Mouse (Mus musculus): Measurements from ENCODE around the gene Swap70. TPM values are rescaled to one million over a fixed set of nuclear protein-coding genes. Genes with fewer than 3 reads are reported as not detected.
A peak's percentile ranks its signal among the peaks of the same experiment; 100 is the strongest.

Gene Swap70
- polyA plus RNA-seq, 1 experiment from 2014 or later: 17.4 TPM

DNA sequence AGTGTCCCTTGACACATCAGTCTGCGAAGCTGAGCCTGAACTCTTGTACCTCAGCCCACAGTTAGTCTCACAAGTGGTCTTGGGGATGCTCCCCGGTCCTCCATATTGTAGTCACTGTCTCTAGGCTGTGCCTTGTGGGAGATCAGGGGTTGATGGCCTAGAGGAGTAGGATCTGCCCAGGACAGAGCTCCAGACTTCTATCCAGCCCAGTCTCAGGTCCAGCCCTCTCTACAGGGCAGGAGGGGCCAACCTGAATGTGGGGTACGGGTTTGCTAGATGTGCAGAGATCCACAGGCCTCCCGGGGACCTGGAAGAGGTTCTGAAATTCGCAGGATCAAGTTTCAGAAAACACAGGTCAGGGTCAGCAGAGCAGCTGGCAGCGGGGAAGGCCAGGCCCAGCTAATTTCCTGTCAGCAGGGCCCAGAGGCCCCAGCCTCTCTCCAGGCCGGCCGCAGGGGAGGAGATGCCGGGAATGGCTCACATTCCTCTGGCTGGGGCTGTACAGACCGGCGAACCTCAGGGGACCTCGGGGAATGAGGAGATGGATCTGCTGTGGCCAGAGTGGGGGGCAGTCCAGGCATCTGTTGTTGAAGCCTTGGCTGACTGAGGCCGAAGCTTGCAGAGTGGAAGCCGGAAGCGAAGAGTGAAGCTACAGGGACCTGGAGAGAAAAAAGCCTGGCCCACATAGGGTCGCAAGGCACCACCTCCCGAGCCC is 75.5 kb downstream of the Swap70 start:
- H3K27me3 ChIP-seq (replicated peaks): no peaks in the 10 kb centered on the region
- H3K27ac ChIP-seq: peak overlapping the region; percentile 11
- no peaks in the 10 kb centered on the region for H3K9me3 ChIP-seq (replicated peaks)
- no peak overlapping the region for H3K4me2 ChIP-seq
- H3K9ac ChIP-seq: no peak overlapping the region
- no peaks in the 10 kb centered on the region for H3K36me3 ChIP-seq
- H3K4me3 ChIP-seq: no peak overlapping the region
- no peaks in the 10 kb centered on the region for H3K4me1 ChIP-seq
- WGBS (ENCODE audit: insufficient replicate concordance): 38% methylated on average over 17 of the region's 17 CpGs
- ATAC-seq: peak; percentile 46; the same call in 1 of the 2 replicates

DNA sequence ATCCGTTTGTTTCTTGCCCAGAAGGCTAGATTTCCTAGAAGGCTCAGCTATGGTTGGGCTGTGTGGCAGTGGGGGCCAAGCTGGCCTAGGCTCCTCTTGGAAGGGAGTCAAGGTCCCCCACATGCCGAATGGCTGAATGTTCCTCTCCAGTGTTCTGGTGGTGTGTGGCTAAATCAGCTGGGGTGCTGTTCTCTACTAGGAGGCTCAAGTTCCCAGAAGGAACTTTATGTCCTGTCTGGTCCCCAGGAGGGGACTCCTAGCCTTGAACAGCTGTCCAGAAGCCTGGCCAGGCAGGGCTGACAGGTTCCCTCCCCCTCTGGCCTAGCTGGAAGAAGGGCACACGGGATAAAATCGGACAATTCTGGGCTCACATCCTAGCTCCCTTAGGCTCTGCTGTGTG is 76.1 kb downstream of the Swap70 start:
- Histone ChIP-seq H3K9me3 (replicated peaks) (no peaks in the 10 kb centered on the region), H3K4me3 (no peak overlapping the region), H3K4me2 (no peak overlapping the region), H3K27ac (peak overlapping the region; percentile 11), H3K36me3 (no peaks in the 10 kb centered on the region), H3K4me1 (no peaks in the 10 kb centered on the region), H3K27me3 (replicated peaks) (no peaks in the 10 kb centered on the region), H3K9ac (no peak overlapping the region)
- WGBS (ENCODE audit: insufficient replicate concordance): 43% methylated on average over 4 of the region's 4 CpGs
- ATAC-seq: no peak

DNA sequence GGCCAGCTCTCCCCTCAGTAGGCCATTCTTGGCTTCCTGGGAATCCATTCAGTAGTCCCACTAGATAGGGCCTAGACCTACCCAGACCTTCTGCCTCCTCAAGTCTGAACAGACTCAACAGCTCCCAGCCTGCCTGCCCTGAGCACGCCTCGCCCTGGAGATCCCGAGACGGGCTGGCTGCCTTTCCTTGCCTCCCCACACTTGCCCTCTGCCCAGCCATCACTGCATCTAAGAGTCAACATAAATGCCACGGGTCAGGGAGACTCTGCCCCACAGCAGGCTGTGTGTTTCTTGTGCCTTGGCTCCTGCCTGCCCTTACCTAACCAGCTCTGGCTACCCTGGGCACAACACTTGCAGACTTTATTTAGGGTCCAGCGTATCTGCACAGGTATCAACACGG is 76.6 kb downstream of the Swap70 start:
- no peak for ATAC-seq
- Histone ChIP-seq H3K4me3 (no peak overlapping the region), H3K27ac (peak overlapping the region; percentile 11; the same call in 1 of the 2 replicates), H3K27me3 (replicated peaks) (no peaks in the 10 kb centered on the region), H3K4me1 (no peaks in the 10 kb centered on the region), H3K9ac (no peak overlapping the region), H3K36me3 (no peaks in the 10 kb centered on the region), H3K9me3 (replicated peaks) (no peaks in the 10 kb centered on the region), H3K4me2 (no peak overlapping the region)
- WGBS (ENCODE audit: insufficient replicate concordance): 77% methylated on average over 7 of the region's 7 CpGs

DNA sequence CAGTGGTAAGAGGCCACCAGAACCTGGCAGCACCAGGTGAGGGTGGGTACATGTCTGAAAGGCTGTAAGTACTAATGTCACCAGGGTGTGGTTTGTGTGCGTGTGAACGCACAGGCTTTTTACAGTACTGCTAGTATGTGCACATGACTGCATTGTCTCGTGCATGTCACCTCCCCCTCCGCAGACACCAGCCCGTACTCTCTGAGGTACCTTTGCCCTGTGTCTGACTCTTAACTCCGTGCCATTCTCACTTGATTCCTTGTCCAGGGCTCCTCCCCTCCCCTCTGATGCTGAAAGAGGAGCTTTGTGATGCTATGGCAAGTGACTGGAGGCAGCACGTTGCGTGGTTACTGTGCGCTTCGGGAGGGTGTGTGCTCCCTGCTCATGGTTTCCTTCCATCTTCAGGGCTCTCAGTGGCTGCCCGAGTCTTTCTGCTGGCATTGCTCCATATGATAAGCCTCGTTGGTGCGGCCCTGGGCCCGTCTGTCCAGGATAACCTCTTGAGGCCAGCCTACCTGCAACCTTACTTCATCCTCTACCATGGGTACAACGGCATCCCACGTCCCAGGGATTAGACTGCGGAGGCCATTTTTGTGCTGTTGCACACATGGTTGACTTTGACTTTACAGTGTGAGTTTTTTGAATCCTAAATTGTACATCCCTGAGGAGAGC is 77.4 kb downstream of the Swap70 start:
- no peak overlapping the region for H3K4me3 ChIP-seq
- H3K4me1 ChIP-seq: no peaks in the 10 kb centered on the region
- H3K36me3 ChIP-seq: no peaks in the 10 kb centered on the region
- H3K27me3 ChIP-seq (replicated peaks): no peaks in the 10 kb centered on the region
- no peak overlapping the region for H3K4me2 ChIP-seq
- ATAC-seq: no peak
- H3K9ac ChIP-seq: no peak overlapping the region
- no peak overlapping the region for H3K27ac ChIP-seq
- WGBS (ENCODE audit: insufficient replicate concordance): 70% methylated on average over 17 of the region's 17 CpGs
- H3K9me3 ChIP-seq (replicated peaks): no peaks in the 10 kb centered on the region

- no peak overlapping the region for H3K9ac ChIP-seq
- no peak overlapping the region for H3K4me2 ChIP-seq
- H3K4me1 ChIP-seq: no peaks in the 10 kb centered on the region
- ATAC-seq: no peak
- H3K9me3 ChIP-seq (replicated peaks): no peaks in the 10 kb centered on the region
- H3K4me3 ChIP-seq: no peak overlapping the region
- no peaks in the 10 kb centered on the region for H3K27me3 ChIP-seq (replicated peaks)
- H3K27ac ChIP-seq: no peak overlapping the region
- H3K36me3 ChIP-seq: no peaks in the 10 kb centered on the region
- WGBS (ENCODE audit: insufficient replicate concordance): 58% methylated on average over 6 of the region's 6 CpGs
Observed at GRCm38 (mm10) chr7:110302886-110303285, 81.4 kb downstream of the Swap70 start.

- no peaks in the 10 kb centered on the region for H3K4me1 ChIP-seq
- peaks cover 3% of the 10 kb centered on the region; the same call in 1 of the 2 replicates for H3K36me3 ChIP-seq
- no peaks in the 10 kb centered on the region for H3K27me3 ChIP-seq (replicated peaks)
- H3K9ac ChIP-seq: no peak overlapping the region
- 75% methylated on average over 4 of the region's 4 CpGs for WGBS (ENCODE audit: insufficient replicate concordance)
- H3K9me3 ChIP-seq (replicated peaks): no peaks in the 10 kb centered on the region
- no peak overlapping the region for H3K27ac ChIP-seq
- ATAC-seq: no peak
- H3K4me3 ChIP-seq: no peak overlapping the region
- H3K4me2 ChIP-seq: no peak overlapping the region
Observed at GRCm38 (mm10) chr7:110305486-110305885, 84.0 kb downstream of the Swap70 start.

DNA sequence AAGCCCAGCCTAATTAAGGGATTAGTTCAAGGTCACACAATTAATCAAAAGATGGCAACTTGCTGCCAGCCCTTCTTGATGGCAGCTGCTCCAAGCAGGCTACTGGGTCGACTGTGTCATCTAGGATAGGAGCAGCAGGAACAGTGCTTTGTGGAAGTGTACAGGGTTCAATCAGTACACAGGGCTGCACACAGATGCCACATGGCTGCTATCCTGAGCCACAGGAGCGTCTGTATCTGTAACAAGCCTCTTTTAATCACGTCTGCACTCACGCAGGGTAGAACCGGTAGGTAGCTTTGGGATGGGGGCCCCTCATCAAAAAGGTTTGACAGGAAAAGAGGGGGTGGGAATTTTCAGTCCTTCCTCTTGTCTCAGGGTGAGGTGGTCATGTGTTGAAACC is 84.8 kb downstream of the Swap70 start:
- Histone ChIP-seq H3K4me3 (no peak overlapping the region), H3K9ac (no peak overlapping the region), H3K4me1 (no peaks in the 10 kb centered on the region), H3K4me2 (no peak overlapping the region), H3K27ac (no peak overlapping the region), H3K27me3 (replicated peaks) (no peaks in the 10 kb centered on the region), H3K9me3 (replicated peaks) (no peaks in the 10 kb centered on the region), H3K36me3 (peaks cover 3% of the 10 kb centered on the region; the same call in 1 of the 2 replicates)
- WGBS (ENCODE audit: insufficient replicate concordance): 35% methylated on average over 5 of the region's 5 CpGs
- ATAC-seq: no peak

- Histone ChIP-seq H3K27ac (no peak overlapping the region), H3K9ac (no peak overlapping the region), H3K4me3 (no peak overlapping the region), H3K36me3 (peaks cover 3% of the 10 kb centered on the region; the same call in 1 of the 2 replicates), H3K27me3 (replicated peaks) (no peaks in the 10 kb centered on the region), H3K4me1 (no peaks in the 10 kb centered on the region), H3K4me2 (no peak overlapping the region), H3K9me3 (replicated peaks) (no peaks in the 10 kb centered on the region)
- WGBS (ENCODE audit: insufficient replicate concordance): 72% methylated on average over 11 of the region's 11 CpGs
- no peak for ATAC-seq
Observed at GRCm38 (mm10) chr7:110307741-110308140, 86.2 kb downstream of the Swap70 start.

- Histone ChIP-seq H3K4me3 (no peak overlapping the region), H3K27me3 (replicated peaks) (no peaks in the 10 kb centered on the region), H3K9me3 (replicated peaks) (no peaks in the 10 kb centered on the region), H3K27ac (no peak overlapping the region), H3K4me2 (no peak overlapping the region), H3K4me1 (no peaks in the 10 kb centered on the region), H3K9ac (no peak overlapping the region), H3K36me3 (peaks cover 3% of the 10 kb centered on the region; the same call in 1 of the 2 replicates)
- ATAC-seq: no peak
- 78% methylated on average over 8 of the region's 8 CpGs for WGBS (ENCODE audit: insufficient replicate concordance)
Observed at GRCm38 (mm10) chr7:110309246-110309645, 87.7 kb downstream of the Swap70 start.

- peak; percentile 30; the same call in 1 of the 2 replicates for ATAC-seq
Observed at GRCm38 (mm10) chr7:110313392-110314055, 92.0 kb downstream of the Swap70 start.

DNA sequence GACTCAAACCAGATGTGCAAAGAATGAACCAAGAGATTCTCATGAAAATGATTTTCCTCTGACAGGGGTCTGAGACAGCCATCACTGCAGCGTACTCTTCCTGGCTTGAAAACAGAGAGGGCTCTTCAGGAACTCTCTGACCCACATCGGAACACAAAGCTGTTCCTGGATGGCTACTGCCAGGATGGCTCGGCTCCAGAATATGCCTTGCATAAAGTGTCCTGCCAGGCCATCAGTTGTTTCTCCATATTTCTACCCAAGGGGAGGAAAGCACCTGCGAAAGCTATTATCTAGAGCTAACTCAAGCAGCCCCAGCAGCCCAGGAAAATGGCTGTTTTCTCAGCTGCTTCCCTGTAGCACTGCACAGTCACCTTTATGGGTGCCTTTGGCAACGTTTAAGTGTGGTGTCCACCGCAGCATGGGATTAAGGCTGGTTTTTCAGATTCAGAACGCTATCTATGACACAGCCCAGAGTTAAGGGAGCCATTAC is 92.9 kb downstream of the Swap70 start:
- ATAC-seq: no peak
- H3K9me3 ChIP-seq (replicated peaks): no peaks in the 10 kb centered on the region
- H3K4me3 ChIP-seq: no peak overlapping the region
- H3K27ac ChIP-seq: no peak overlapping the region
- H3K27me3 ChIP-seq (replicated peaks): no peaks in the 10 kb centered on the region
- no peak overlapping the region for H3K9ac ChIP-seq
- no peak overlapping the region for H3K4me2 ChIP-seq
- no peaks in the 10 kb centered on the region for H3K4me1 ChIP-seq
- H3K36me3 ChIP-seq: peaks cover 17% of the 10 kb centered on the region
- 70% methylated on average over 7 of the region's 7 CpGs for WGBS (ENCODE audit: insufficient replicate concordance)

More at GRCm38 (mm10) chr7:110313392-110314055, 92.0 kb downstream of the Swap70 start:
- Histone ChIP-seq H3K4me3 (no peak overlapping the region), H3K36me3 (peaks cover 21% of the 10 kb centered on the region), H3K4me2 (no peak overlapping the region), H3K27me3 (replicated peaks) (no peaks in the 10 kb centered on the region), H3K4me1 (no peaks in the 10 kb centered on the region), H3K9ac (no peak overlapping the region), H3K27ac (no peak overlapping the region), H3K9me3 (replicated peaks) (no peaks in the 10 kb centered on the region)
- WGBS (ENCODE audit: insufficient replicate concordance): 39% methylated on average over 9 of the region's 9 CpGs

DNA sequence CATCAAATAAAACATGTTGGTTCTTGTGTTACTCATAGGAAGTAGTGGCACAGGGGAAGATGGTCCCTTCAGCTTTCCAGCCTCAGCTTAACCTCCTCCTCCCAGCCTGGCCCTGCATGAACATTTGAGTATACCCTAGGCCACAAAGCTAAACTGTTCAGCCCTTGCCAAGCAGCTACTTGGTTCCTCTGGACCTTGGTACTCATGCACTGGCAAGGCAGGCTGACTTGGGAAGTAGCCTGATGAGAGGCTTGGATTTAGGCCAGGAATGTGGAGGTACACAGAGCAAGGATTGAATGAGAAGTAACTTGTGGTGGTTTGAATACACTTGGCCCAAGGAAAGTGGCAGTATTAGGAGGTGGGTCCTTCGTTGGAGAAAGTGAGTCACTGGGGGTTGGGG is 93.8 kb downstream of the Swap70 start:
- ATAC-seq: no peak
- Histone ChIP-seq H3K9me3 (replicated peaks) (no peaks in the 10 kb centered on the region), H3K36me3 (peaks cover 17% of the 10 kb centered on the region), H3K27ac (no peak overlapping the region), H3K4me2 (no peak overlapping the region), H3K27me3 (replicated peaks) (no peaks in the 10 kb centered on the region), H3K4me1 (no peaks in the 10 kb centered on the region), H3K4me3 (no peak overlapping the region), H3K9ac (no peak overlapping the region)
- WGBS (ENCODE audit: insufficient replicate concordance): 43% methylated on average over 1 of the region's 1 CpGs
